Mouse (Mus musculus) lung, adult 2 months (tissue): ENCODE measurements around the gene Large2.

Experiments used
- CTCF ChIP-seq: fragments of 200-500 bp; IDR thresholded peaks from 2 replicates; pipeline ENCODE4 v1.5.1; 2011; ENCODE audit warnings: mild to moderate bottlenecking, low read length, control low read depth; ENCODE audit not compliant: insufficient read depth
- POLR2A ChIP-seq: fragments of 200-500 bp; IDR thresholded peaks from 2 replicates; pipeline ENCODE4 v1.6.1; 2011; ENCODE audit warnings: low read depth, mild to moderate bottlenecking, control low read depth, low read length, borderline replicate concordance; ENCODE audit errors: extremely low read depth

GRCm38 (mm10) chr2:92316652-92317051, 58.0 kb downstream of the Large2 start:
- no peak for TF ChIP-seq POLR2A
- TF ChIP-seq CTCF, result no peak
